Mouse (Mus musculus) inflammation-experienced regulatory T-cells, adult 16 weeks (primary cell): ENCODE results near the gene Gm10375. TPM values are rescaled to one million over a fixed set of nuclear protein-coding genes. Genes with fewer than 3 reads are reported as not detected.

Source experiments
- polyA plus RNA-seq: library from polyadenylated mRNA; unstranded; fragments of 100-300 nt; shearing (Covaris generic); gene quantifications from one replicate; pipeline ENCODE4 v1.2.1, GENCODE M21; 2017

Gene Gm10375
- not detected for polyA plus RNA-seq

GRCm38 (mm10) chr14:43607913-43608312 lies at the start of gene Gm10375:
Gene Gm10375 (minus strand): TSS chr14:43608013.

GRCm38 (mm10) chr14:43579046-43579445 lies 28.8 kb downstream of the Gm10375 start, which contains the start of gene Gm17654:
Gene Gm17654 (minus strand): TSS chr14:43579146.

Other genes with a start within 250 kb of the Gm10375 start
- not detected for gene Gm8138, start 191.7 kb downstream of the Gm10375 start, polyA plus RNA-seq
- not detected for gene Gm5799, start 64.4 kb downstream of the Gm10375 start, polyA plus RNA-seq
- not detected for gene Gm17654, start 28.9 kb downstream of the Gm10375 start, polyA plus RNA-seq
- gene Gm8165, start 69.2 kb upstream of the Gm10375 start, polyA plus RNA-seq, result not detected
- 2.0 TPM for gene Gm7324, start 89.8 kb upstream of the Gm10375 start, polyA plus RNA-seq
- not detected for gene Gm16506, start 119.5 kb upstream of the Gm10375 start, polyA plus RNA-seq
- not detected for gene Gm6526, start 139.9 kb upstream of the Gm10375 start, polyA plus RNA-seq
- gene Gm8180, start 176.7 kb upstream of the Gm10375 start, polyA plus RNA-seq, result not detected